Mouse (Mus musculus) lung, adult 2 months (tissue): ENCODE results near the gene Prkce. TPM values are rescaled to one million over a fixed set of nuclear protein-coding genes. Genes with fewer than 3 reads are reported as not detected.
A peak's percentile ranks its signal among the peaks of the same experiment; 100 is the strongest.

Experiments
- DNase-seq: peaks from one replicate; pipeline ENCODE4 v3.0.0; 2022
- H3K4me1 ChIP-seq: fragments of 200-500 bp; 2 replicates; pipeline ENCODE4 v1.6.1; 2011; ENCODE audit warnings: low read length; ENCODE audit not compliant: control insufficient read depth, insufficient read depth
- H3K4me3 ChIP-seq: fragments of 200-500 bp; replicated peaks from 2 replicates; pipeline ENCODE3; 2011; ENCODE audit warnings: low read depth, mild to moderate bottlenecking, control low read depth, low read length; ENCODE audit errors: extremely low read depth
- CTCF ChIP-seq: fragments of 200-500 bp; IDR thresholded peaks from 2 replicates; pipeline ENCODE4 v1.5.1; 2011; ENCODE audit warnings: mild to moderate bottlenecking, low read length, control low read depth; ENCODE audit not compliant: insufficient read depth
- POLR2A ChIP-seq: fragments of 200-500 bp; IDR thresholded peaks from 2 replicates; pipeline ENCODE4 v1.6.1; 2011; ENCODE audit warnings: low read depth, mild to moderate bottlenecking, control low read depth, low read length, borderline replicate concordance; ENCODE audit errors: extremely low read depth
- WGBS: fragments of 180-500 bp; shearing (Covaris S2); methylation state at CpG from one replicate; pipeline ENCODE4 v1.1.7; 2018; 5-methylcytosine and 5-hydroxymethylcytosine counted together
- polyA plus RNA-seq: library from polyadenylated mRNA; depleted of rRNA; stranded (reverse); fragments of >200 nt; gene quantifications from 2 replicates; pipeline ENCODE4 v1.2.3, GENCODE M21; 2012

Gene Prkce
- polyA plus RNA-seq, 1 experiment: 13.5 TPM

- WGBS: 55% methylated on average over 9 of the region's 9 CpGs
- TF ChIP-seq POLR2A (no peak), CTCF (no peak)
- H3K4me3 ChIP-seq: peak overlapping the region; percentile 14
- no peak for DNase-seq
- H3K4me1 ChIP-seq: no peaks in the 10 kb centered on the region; the same call in 1 of the 2 replicates
Measured at GRCm38 (mm10) chr17:86170164-86170958, 2.8 kb downstream of the Prkce start.

DNA sequence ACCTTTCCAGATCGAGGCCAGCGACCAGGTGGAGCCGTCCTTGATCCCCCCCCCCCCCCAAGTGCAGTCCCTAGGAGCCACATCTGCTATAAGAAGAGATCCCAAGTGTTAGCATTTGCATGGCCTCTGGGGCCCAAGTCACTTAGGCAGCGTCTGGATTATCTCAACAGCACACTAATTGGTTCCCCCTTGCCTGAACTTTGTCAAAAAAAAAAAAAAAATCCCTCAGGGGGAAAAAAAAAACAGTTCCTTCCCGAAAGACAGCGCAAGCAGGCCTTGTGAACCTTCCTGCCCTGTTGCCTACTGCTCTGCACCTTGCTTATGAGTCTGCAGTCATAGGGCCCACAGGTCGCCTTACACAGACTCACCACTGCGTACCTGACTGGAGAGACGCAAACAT lies 7.9 kb downstream of the Prkce start:
- TF ChIP-seq CTCF (no peak), POLR2A (no peak)
- no peak for DNase-seq
- no peak overlapping the region for H3K4me3 ChIP-seq
- WGBS: 80% methylated on average over 9 of the region's 9 CpGs
- peaks cover 3% of the 10 kb centered on the region; the same call in 1 of the 2 replicates for H3K4me1 ChIP-seq

- H3K4me3 ChIP-seq: no peak overlapping the region
- H3K4me1 ChIP-seq: peaks cover 3% of the 10 kb centered on the region; the same call in 1 of the 2 replicates
- 41% methylated on average over 7 of the region's 7 CpGs for WGBS
- DNase-seq: no peak
- no peak for TF ChIP-seq POLR2A
- TF ChIP-seq CTCF: no peak
Measured at GRCm38 (mm10) chr17:86176722-86177121, 9.1 kb downstream of the Prkce start.

GRCm38 (mm10) chr17:86183788-86184187 lies 16.2 kb downstream of the Prkce start:
- DNase-seq: no peak
- no peak for TF ChIP-seq POLR2A
- peak; percentile 19; the same call in 1 of the 2 replicates for TF ChIP-seq CTCF
- H3K4me3 ChIP-seq: no peak overlapping the region
- WGBS: 45% methylated on average over 2 of the region's 2 CpGs
- H3K4me1 ChIP-seq: peaks cover 16% of the 10 kb centered on the region

GRCm38 (mm10) chr17:86184552-86185209 lies 17.1 kb downstream of the Prkce start:
- H3K4me1 ChIP-seq: peaks cover 16% of the 10 kb centered on the region
- DNase-seq: no peak
- H3K4me3 ChIP-seq: no peak overlapping the region
- WGBS: 34% methylated on average over 9 of the region's 9 CpGs
- TF ChIP-seq POLR2A (no peak), CTCF (no peak)

- Histone ChIP-seq H3K4me3 (no peak overlapping the region), H3K4me1 (peaks cover 16% of the 10 kb centered on the region)
- TF ChIP-seq CTCF (no peak), POLR2A (no peak)
- DNase-seq: no peak
- 17% methylated on average over 7 of the region's 7 CpGs for WGBS
Measured at GRCm38 (mm10) chr17:86185584-86185983, 18.0 kb downstream of the Prkce start.

DNA sequence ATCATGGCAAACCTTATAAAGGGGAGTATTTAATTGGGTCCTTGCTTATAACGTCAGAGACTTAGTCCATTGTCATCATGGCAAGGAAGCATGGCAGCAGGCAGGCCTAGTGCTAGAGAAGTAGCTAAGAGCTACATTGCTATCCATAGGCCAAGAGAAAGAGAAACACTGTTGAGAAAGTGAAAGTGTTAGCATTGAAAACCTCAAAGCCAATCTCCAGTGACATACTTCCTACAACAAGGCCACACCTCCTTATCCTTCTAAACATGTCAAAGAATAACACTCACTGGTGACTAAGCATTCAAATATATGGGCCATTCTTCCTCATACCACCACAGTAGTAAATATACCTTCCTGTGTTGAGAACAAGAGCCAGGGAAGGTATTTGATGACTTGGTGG lies 20.2 kb downstream of the Prkce start:
- no peak overlapping the region for H3K4me3 ChIP-seq
- TF ChIP-seq POLR2A: no peak
- TF ChIP-seq CTCF: no peak
- no peak for DNase-seq
- H3K4me1 ChIP-seq: peaks cover 16% of the 10 kb centered on the region
- whole genome bisulfite sequencing: 49% methylated on average over 1 of the region's 1 CpGs

GRCm38 (mm10) chr17:86193979-86194378 lies 26.4 kb downstream of the Prkce start:
- DNase-seq: no peak
- Histone ChIP-seq H3K4me3 (no peak overlapping the region), H3K4me1 (no peaks in the 10 kb centered on the region)
- TF ChIP-seq POLR2A: no peak
- no peak for TF ChIP-seq CTCF
- WGBS: 69% methylated on average over 6 of the region's 6 CpGs

DNA sequence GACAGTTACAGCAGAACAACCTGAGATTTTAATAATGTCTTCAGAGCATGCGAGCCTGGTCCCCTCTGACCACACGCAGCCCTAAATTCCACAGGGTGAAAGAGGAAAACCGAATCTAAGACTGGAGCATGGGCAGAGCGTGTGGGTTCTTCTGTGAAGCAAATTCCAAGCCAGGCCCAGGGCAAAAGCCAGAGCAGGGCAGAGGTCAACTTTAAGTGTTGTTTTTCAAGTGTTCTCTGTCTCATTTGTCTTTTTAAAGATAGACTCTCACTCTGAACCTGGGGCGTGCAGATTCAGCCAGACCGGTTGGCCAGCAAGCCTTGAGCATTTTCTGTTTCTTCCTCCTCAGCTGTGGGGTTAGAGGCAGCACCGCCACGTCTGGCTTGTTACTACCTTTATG lies 27.3 kb downstream of the Prkce start:
- WGBS: 80% methylated on average over 8 of the region's 8 CpGs
- no peak for TF ChIP-seq CTCF
- no peak for TF ChIP-seq POLR2A
- H3K4me1 ChIP-seq: no peaks in the 10 kb centered on the region
- DNase-seq: no peak
- H3K4me3 ChIP-seq: no peak overlapping the region
